Mouse (Mus musculus) hindbrain, postnatal 0 days (tissue): ENCODE data around the gene Sema3a. TPM values are rescaled to one million over a fixed set of nuclear protein-coding genes. Genes with fewer than 3 reads are reported as not detected.

Source experiments
- ATAC-seq: fragments of 200-750 bp; cut with Nextera tagmentation; 2 replicates; pipeline ENCODE4 v1.8.0; 2017; ENCODE audit warnings: mild to moderate bottlenecking, moderate TSS enrichment, moderate library complexity
- DNase-seq: peaks from one replicate; pipeline ENCODE4 v3.0.0-alpha.2; 2015; ENCODE audit warnings: low spot score
- H3K27ac ChIP-seq: fragments of 300-500 bp; sonication (generic); 2 replicates; pipeline ENCODE4 v1.5.1; 2014; ENCODE audit warnings: mild to moderate bottlenecking
- H3K27me3 ChIP-seq: fragments of 300-500 bp; sonication (generic); 2 replicates; pipeline ENCODE4 v1.6.1; 2014; ENCODE audit warnings: low read length, mixed read lengths; ENCODE audit not compliant: insufficient read depth
- H3K36me3 ChIP-seq: fragments of 300-500 bp; sonication (generic); 2 replicates; pipeline ENCODE4 v1.6.1; 2014; ENCODE audit warnings: low read length, mixed read lengths; ENCODE audit not compliant: insufficient read depth
- H3K4me1 ChIP-seq: fragments of 300-500 bp; sonication (generic); 2 replicates; pipeline ENCODE4 v1.6.1; 2014; ENCODE audit warnings: antibody characterized with exemption, low read length, mixed read lengths; ENCODE audit not compliant: insufficient read depth
- H3K4me2 ChIP-seq: fragments of 300-500 bp; sonication (generic); 2 replicates; pipeline ENCODE4 v1.6.1; 2014; ENCODE audit warnings: low read depth, mild to moderate bottlenecking, low read length, moderate library complexity, mixed read lengths
- H3K4me3 ChIP-seq: fragments of 300-500 bp; sonication (generic); 2 replicates; pipeline ENCODE4 v1.5.1; 2014; ENCODE audit warnings: low read length
- H3K9ac ChIP-seq: fragments of 300-500 bp; sonication (generic); replicated peaks from 2 replicates; pipeline ENCODE4 v1.6.1; 2014; ENCODE audit warnings: mild to moderate bottlenecking, low read length, moderate library complexity, mixed read lengths
- H3K9me3 ChIP-seq: fragments of 300-500 bp; sonication (generic); 2 replicates; pipeline ENCODE4 v1.6.1; 2016; ENCODE audit warnings: low read length, mixed read lengths
- CTCF ChIP-seq: IDR thresholded peaks from 2 replicates; pipeline ENCODE4 v1.5.1; 2016; ENCODE audit warnings: antibody characterized with exemption, control low read depth, low read depth
- WGBS: fragments of 180-500 bp; shearing (Covaris S2); extraction: QIAGEN DNeasy Blood & Tissue Kit; methylation state at CpG from one replicate; pipeline ENCODE4 v1.1.7; 2014; 5-methylcytosine and 5-hydroxymethylcytosine counted together
- polyA plus RNA-seq: library from polyadenylated mRNA; unstranded; fragments of >200 nt; fragmentation: Nextera tagmentation; extraction: Ambion mirVana; gene quantifications from 2 replicates; pipeline ENCODE4 v1.2.1, GENCODE M21; 2015
- total RNA-seq: library from RNA; depleted of rRNA; stranded (reverse); fragments of >200 nt; gene quantifications from 2 replicates; pipeline ENCODE4 v1.2.3, GENCODE M21; 2014

Gene Sema3a
- total and polyA plus RNA-seq, 2 experiments from 2014 or later = 16.3 to 32.3 TPM

- Histone ChIP-seq H3K4me3 (no peak overlapping the region), H3K27ac (no peak overlapping the region), H3K36me3 (no peaks in the 10 kb centered on the region), H3K4me2 (no peak overlapping the region), H3K4me1 (no peaks in the 10 kb centered on the region), H3K9me3 (no peaks in the 10 kb centered on the region), H3K9ac (no peak overlapping the region), H3K27me3 (no peaks in the 10 kb centered on the region)
- DNase-seq = no peak
- no peak for ATAC-seq
- 41% methylated on average over 5 of the region's 5 CpGs for WGBS
- no peak for TF ChIP-seq CTCF
These were observed 193.7 kb downstream of the Sema3a start for GRCm38 (mm10) chr5:13318728-13319429.

DNA sequence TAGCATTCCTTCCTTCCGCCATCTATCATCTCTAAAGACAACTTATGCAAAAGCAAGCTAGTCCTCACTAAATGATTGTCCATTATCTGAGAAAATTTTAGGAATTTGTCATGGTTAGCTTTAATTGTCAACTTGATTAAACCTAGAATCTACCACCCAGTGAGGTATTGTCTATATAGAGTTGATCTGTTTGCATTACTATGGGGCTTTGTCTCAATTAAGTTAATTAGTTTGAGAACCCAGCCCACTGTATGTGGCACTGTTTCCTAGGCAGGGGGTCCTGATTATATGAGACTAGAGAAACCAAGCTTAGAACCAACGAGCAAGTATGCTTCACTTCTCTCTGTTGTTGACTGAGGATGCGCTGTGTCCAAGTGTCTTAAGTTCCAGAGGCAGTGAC lies 194.9 kb downstream of the Sema3a start:
- H3K9ac ChIP-seq = no peak overlapping the region
- H3K4me3 ChIP-seq = no peak overlapping the region
- no peaks in the 10 kb centered on the region for H3K36me3 ChIP-seq
- H3K4me1 ChIP-seq = no peaks in the 10 kb centered on the region
- 63% methylated on average over 3 of the region's 3 CpGs for WGBS
- ATAC-seq = no peak
- no peaks in the 10 kb centered on the region for H3K9me3 ChIP-seq
- H3K27me3 ChIP-seq = no peaks in the 10 kb centered on the region
- no peak for DNase-seq
- no peak overlapping the region for H3K4me2 ChIP-seq
- H3K27ac ChIP-seq = no peak overlapping the region
- no peak for TF ChIP-seq CTCF

GRCm38 (mm10) chr5:13327281-13327680 lies 202.1 kb downstream of the Sema3a start:
- 44% methylated on average over 5 of the region's 5 CpGs for WGBS
- H3K9ac ChIP-seq = no peak overlapping the region
- no peak overlapping the region for H3K4me3 ChIP-seq

GRCm38 (mm10) chr5:13331412-13331811 lies 206.2 kb downstream of the Sema3a start:
- no peak overlapping the region for H3K9ac ChIP-seq
- TF ChIP-seq CTCF = no peak
- DNase-seq (no peak), ATAC-seq (no peak)
- no peaks in the 10 kb centered on the region for H3K4me1 ChIP-seq
- H3K9me3 ChIP-seq = no peaks in the 10 kb centered on the region
- no peak overlapping the region for H3K4me2 ChIP-seq
- no peaks in the 10 kb centered on the region for H3K36me3 ChIP-seq
- no peak overlapping the region for H3K4me3 ChIP-seq
- no peaks in the 10 kb centered on the region for H3K27me3 ChIP-seq
- H3K27ac ChIP-seq = no peak overlapping the region
- WGBS = 72% methylated on average over 2 of the region's 2 CpGs

More at GRCm38 (mm10) chr5:13327281-13327680, 202.1 kb downstream of the Sema3a start:
- Histone ChIP-seq H3K4me2 (no peak overlapping the region), H3K36me3 (no peaks in the 10 kb centered on the region), H3K27me3 (no peaks in the 10 kb centered on the region), H3K27ac (no peak overlapping the region), H3K9me3 (no peaks in the 10 kb centered on the region), H3K4me1 (no peaks in the 10 kb centered on the region)
- no peak for TF ChIP-seq CTCF
- DNase-seq = no peak
- ATAC-seq = no peak

- Histone ChIP-seq H3K27me3 (no peaks in the 10 kb centered on the region), H3K4me1 (no peaks in the 10 kb centered on the region), H3K9me3 (no peaks in the 10 kb centered on the region), H3K4me3 (no peak overlapping the region), H3K4me2 (no peak overlapping the region), H3K9ac (no peak overlapping the region), H3K36me3 (no peaks in the 10 kb centered on the region), H3K27ac (no peak overlapping the region)
- no peak for TF ChIP-seq CTCF
- 98% methylated on average over 1 of the region's 1 CpGs for WGBS
- ATAC-seq (no peak), DNase-seq (no peak)
These were observed 212.5 kb downstream of the Sema3a start for GRCm38 (mm10) chr5:13337665-13338064.

DNA sequence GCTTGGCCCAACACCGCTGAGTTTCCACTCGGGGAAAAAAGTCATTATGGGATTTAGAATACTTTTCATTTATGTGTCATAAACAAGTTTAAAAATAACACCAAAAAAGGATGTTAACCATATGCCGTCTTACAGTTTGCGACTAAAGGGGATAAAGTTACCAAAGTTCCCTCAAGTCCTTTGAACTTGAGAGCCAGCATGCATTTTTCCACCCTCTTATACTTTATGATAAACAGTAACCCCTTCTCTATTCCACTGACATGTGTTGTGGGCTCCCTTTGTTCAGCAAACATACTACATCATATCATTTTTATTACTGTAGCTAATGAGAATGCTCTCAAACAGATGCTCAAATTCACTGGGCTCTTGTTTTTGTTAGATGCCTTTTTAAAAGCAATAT lies 221.9 kb downstream of the Sema3a start:
- Histone ChIP-seq H3K27me3 (no peaks in the 10 kb centered on the region), H3K27ac (no peak overlapping the region), H3K9ac (no peak overlapping the region), H3K4me3 (no peak overlapping the region), H3K4me2 (no peak overlapping the region), H3K4me1 (no peaks in the 10 kb centered on the region), H3K9me3 (no peaks in the 10 kb centered on the region), H3K36me3 (no peaks in the 10 kb centered on the region)
- no peak for TF ChIP-seq CTCF
- DNase-seq (no peak), ATAC-seq (no peak)
- WGBS = 91% methylated on average over 4 of the region's 4 CpGs

- Histone ChIP-seq H3K4me3 (no peak overlapping the region), H3K4me1 (no peaks in the 10 kb centered on the region), H3K9me3 (no peaks in the 10 kb centered on the region), H3K4me2 (no peak overlapping the region), H3K36me3 (no peaks in the 10 kb centered on the region), H3K27me3 (no peaks in the 10 kb centered on the region), H3K27ac (no peak overlapping the region), H3K9ac (no peak overlapping the region)
- no peak for TF ChIP-seq CTCF
- 35% methylated on average over 4 of the region's 4 CpGs for WGBS
- peak; percentile 19 for DNase-seq
- ATAC-seq = no peak
These were observed 226.4 kb downstream of the Sema3a start for GRCm38 (mm10) chr5:13351611-13352010.
